Mouse (Mus musculus): ENCODE results near the gene Clic3. TPM values are rescaled to one million over a fixed set of nuclear protein-coding genes. Genes with fewer than 3 reads are reported as not detected.

Gene Clic3
- total and polyA plus RNA-seq, 3 experiments: 0.30 to 0.71 TPM; not detected in 1

GRCm38 (mm10) chr2:25497846-25498575 is 41.4 kb downstream of the Clic3 start:
- peak; percentile 37; the same call in 1 of the 2 replicates for TF ChIP-seq ELF1 (IDR thresholded peaks at IDR 0.05; ENCODE audit: low read depth, low read length)
- TF ChIP-seq SMC3 (IDR thresholded peaks at IDR 0.05; ENCODE audit: low read depth, low read length): no peak
- TF ChIP-seq SIN3A (IDR thresholded peaks at IDR 0.05; ENCODE audit: low read length): no peak
- TF ChIP-seq TBP (conservative IDR thresholded peaks at IDR 0.05; ENCODE audit: low read depth, low read length): no peak
- TF ChIP-seq TCF12 (IDR thresholded peaks at IDR 0.05; ENCODE audit: low read depth, low read length): no peak
- no peak for TF ChIP-seq JUN (IDR thresholded peaks at IDR 0.05; ENCODE audit: insufficient read depth, low read depth, low read length)
- no peak for TF ChIP-seq HCFC1 (IDR thresholded peaks at IDR 0.05; ENCODE audit: low read depth, low read length)
- TF ChIP-seq USF2 (conservative IDR thresholded peaks at IDR 0.05; ENCODE audit: low read depth, low read length): no peak
- peaks cover 8% of the 10 kb centered on the region; the same call in 1 of the 2 replicates for H3K79me2 ChIP-seq (replicated peaks; ENCODE audit: control insufficient read depth, extremely low read depth, insufficient read depth, poor library complexity, severe bottlenecking)
- H3K9me3 ChIP-seq (replicated peaks; ENCODE audit: low read length): no peaks in the 10 kb centered on the region
- peak; percentile 29 for DNase-seq (ENCODE audit: extremely low read depth)
- H3K27me3 ChIP-seq (replicated peaks): no peaks in the 10 kb centered on the region
- H3K4me1 ChIP-seq (ENCODE audit: control insufficient read depth in 1 of 2, insufficient read depth in 2 of 2): peaks cover 15 to 40% of the 10 kb centered on the region in 2 experiments
- in situ Hi-C loops (cut with MboI; ENCODE audit: low pct_ligation_motif_present, low pct_unique_long_range_greater_than_20kb, low sequenced_read_pairs): no loop called here
- no peak overlapping the region for H3K27ac ChIP-seq (ENCODE audit: insufficient read depth, low read depth)
- H3K4me2 ChIP-seq (ENCODE audit: insufficient read depth, low read depth, poor library complexity, severe bottlenecking): no peak overlapping the region
- no peak overlapping the region for H3K4me3 ChIP-seq (replicated peaks in 1 of 3; ENCODE audit: low read depth in 2 of 3, low read length in 2 of 3, poor library complexity in 1 of 3)
- peaks cover 8 to 12% of the 10 kb centered on the region in 2 experiments for H3K36me3 ChIP-seq (replicated peaks in 1 of 2; ENCODE audit: control insufficient read depth in 1 of 2, insufficient read depth in 1 of 2, low read length in 1 of 2)
- dilution Hi-C loops (cut with MboI; ENCODE audit: extremely low pct_ligation_motif_present, extremely low pct_unique_long_range_greater_than_20kb, low sequenced_read_pairs): no loop called here
- no peak overlapping the region for H3K9ac ChIP-seq (ENCODE audit: insufficient read depth, low read depth)

DNA sequence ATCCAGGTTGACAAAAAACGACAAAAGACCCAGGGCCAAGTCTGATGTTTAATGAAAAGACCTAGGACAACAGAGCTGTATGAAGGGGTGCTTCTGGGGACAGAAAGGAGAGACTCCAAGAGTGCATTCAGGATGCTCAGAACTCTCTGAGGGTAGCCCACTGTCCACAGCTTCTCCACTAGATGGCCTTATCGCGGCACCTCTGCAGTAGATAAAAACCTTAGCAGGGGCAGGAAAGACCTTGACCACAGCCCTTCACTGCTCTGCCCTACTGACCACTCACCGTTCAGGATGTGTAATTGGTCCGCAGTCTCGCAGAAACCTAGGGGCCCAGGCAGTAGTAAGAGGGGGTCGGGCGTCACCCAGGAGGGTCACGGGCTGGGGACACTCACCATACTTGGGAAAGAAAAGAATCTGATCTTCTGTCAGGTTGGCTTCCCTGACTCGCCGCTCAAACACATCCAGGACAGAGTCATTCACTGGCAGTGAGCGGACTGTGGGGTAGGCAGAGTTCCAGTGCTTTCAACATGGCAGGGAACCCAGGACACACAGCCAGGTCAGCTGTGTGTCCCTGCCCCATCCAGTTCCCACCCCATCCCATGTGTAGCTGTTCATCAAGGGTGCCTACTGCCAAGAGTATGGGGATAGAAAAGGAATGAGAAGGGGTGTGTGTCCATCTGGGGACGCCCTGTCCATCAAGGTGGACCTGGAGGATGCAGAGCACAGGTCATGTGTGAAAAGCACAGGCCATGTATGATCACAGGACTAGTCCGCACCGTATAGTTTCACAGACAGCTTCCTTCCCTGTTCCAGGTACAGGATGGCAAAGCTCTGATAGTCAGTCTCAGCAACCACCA is 42.2 kb downstream of the Clic3 start:
- in situ Hi-C loops (cut with MboI; ENCODE audit: low pct_ligation_motif_present, low pct_unique_long_range_greater_than_20kb, low sequenced_read_pairs): no loop called here
- dilution Hi-C loops (cut with MboI; ENCODE audit: extremely low pct_ligation_motif_present, extremely low pct_unique_long_range_greater_than_20kb, low sequenced_read_pairs): no loop called here
- no peak for DNase-seq (ENCODE audit: extremely low read depth)
- Histone ChIP-seq H3K36me3 (replicated peaks in 1 of 2; ENCODE audit: control insufficient read depth in 1 of 2, insufficient read depth in 1 of 2, low read length in 1 of 2) (peaks cover 16 to 20% of the 10 kb centered on the region in 2 experiments), H3K4me2 (ENCODE audit: insufficient read depth, low read depth, poor library complexity, severe bottlenecking) (no peak overlapping the region), H3K9me3 (replicated peaks; ENCODE audit: low read length) (no peaks in the 10 kb centered on the region), H3K27me3 (replicated peaks) (no peaks in the 10 kb centered on the region), H3K27ac (ENCODE audit: insufficient read depth, low read depth) (no peak overlapping the region), H3K9ac (ENCODE audit: insufficient read depth, low read depth) (no peak overlapping the region), H3K4me3 (replicated peaks in 1 of 3; ENCODE audit: low read depth in 2 of 3, low read length in 2 of 3, poor library complexity in 1 of 3) (no peak overlapping the region), H3K79me2 (replicated peaks; ENCODE audit: control insufficient read depth, extremely low read depth, insufficient read depth, poor library complexity, severe bottlenecking) (peaks cover 8% of the 10 kb centered on the region; the same call in 1 of the 2 replicates), H3K4me1 (ENCODE audit: control insufficient read depth in 1 of 2, insufficient read depth in 2 of 2) (peaks cover 15 to 40% of the 10 kb centered on the region in 2 experiments)
- peak; percentile 33 for TF ChIP-seq SMC3 (IDR thresholded peaks at IDR 0.05; ENCODE audit: low read depth, low read length)
- peak in 1 of 2 experiments; percentile 59; a peak in 2 of 4 replicates for TF ChIP-seq CTCF (conservative IDR thresholded peaks at IDR 0.05 in 1 of 2, IDR thresholded peaks at IDR 0.05 in 1 of 2; ENCODE audit: low read depth in 2 of 2, low read length in 2 of 2)
- no peak for TF ChIP-seq POLR2A (IDR thresholded peaks at IDR 0.05; ENCODE audit: low read depth, low read length)
- TF ChIP-seq RAD21 (IDR thresholded peaks at IDR 0.05; ENCODE audit: low read depth, low read length): peak; percentile 47
- TF ChIP-seq ZNF384 (IDR thresholded peaks at IDR 0.05; ENCODE audit: low read depth, low read length): no peak

Data from CH12.LX (cell line).